Mouse (Mus musculus) hindbrain, embryonic 16.5 days (tissue): Measurements from ENCODE around the gene Cdk15. TPM values are rescaled to one million over a fixed set of nuclear protein-coding genes. Genes with fewer than 3 reads are reported as not detected.

Experiments used
- ATAC-seq: fragments of 200-750 bp; cut with Nextera tagmentation; 2 replicates; pipeline ENCODE4 v1.8.0; 2017; ENCODE audit warnings: moderate TSS enrichment, moderate library complexity
- H3K27ac ChIP-seq: fragments of 300-500 bp; sonication (generic); 2 replicates; pipeline ENCODE4 v1.5.1; 2014; ENCODE audit warnings: low read depth, mild to moderate bottlenecking, control low read depth, low read length, moderate library complexity
- H3K27me3 ChIP-seq: fragments of 300-500 bp; sonication (generic); replicated peaks from 2 replicates; pipeline ENCODE4 v1.6.1; 2014; ENCODE audit warnings: low read length; ENCODE audit not compliant: control insufficient read depth, insufficient read depth
- H3K36me3 ChIP-seq: fragments of 300-500 bp; sonication (generic); 2 replicates; pipeline ENCODE4 v1.6.1; 2014; ENCODE audit warnings: mild to moderate bottlenecking, low read length, moderate library complexity, mixed read lengths; ENCODE audit not compliant: control insufficient read depth, insufficient read depth
- H3K4me1 ChIP-seq: fragments of 300-500 bp; sonication (generic); 2 replicates; pipeline ENCODE4 v1.6.1; 2014; ENCODE audit warnings: low read depth, low read length; ENCODE audit not compliant: control insufficient read depth, insufficient read depth
- H3K4me2 ChIP-seq: fragments of 300-500 bp; sonication (generic); 2 replicates; pipeline ENCODE4 v1.6.1; 2014; ENCODE audit warnings: mild to moderate bottlenecking, low read length, control low read depth, moderate library complexity
- H3K4me3 ChIP-seq: fragments of 300-500 bp; sonication (generic); 2 replicates; pipeline ENCODE4 v1.5.1; 2014; ENCODE audit warnings: mild to moderate bottlenecking, low read length, control low read depth, moderate library complexity
- H3K9ac ChIP-seq: fragments of 300-500 bp; sonication (generic); 2 replicates; pipeline ENCODE4 v1.6.1; 2014; ENCODE audit warnings: low read depth, mild to moderate bottlenecking, control low read depth, low read length, moderate library complexity
- H3K9me3 ChIP-seq: fragments of 300-500 bp; sonication (generic); 2 replicates; pipeline ENCODE4 v1.6.1; 2014; ENCODE audit warnings: mild to moderate bottlenecking, low read length, moderate library complexity; ENCODE audit not compliant: control insufficient read depth
- WGBS: fragments of 180-500 bp; shearing (Covaris S2); extraction: QIAGEN DNeasy Blood & Tissue Kit; methylation state at CpG from one replicate; pipeline ENCODE4 v1.1.7; 2014; 5-methylcytosine and 5-hydroxymethylcytosine counted together
- polyA plus RNA-seq: library from polyadenylated mRNA; unstranded; fragments of >200 nt; fragmentation: Nextera tagmentation; extraction: Ambion mirVana; gene quantifications from 2 replicates; pipeline ENCODE4 v1.2.1, GENCODE M21; 2015

Cdk15 gene
- polyA plus RNA-seq, 1 experiment from 2014 or later, result 2.0 TPM

- no peaks in the 10 kb centered on the region for H3K9me3 ChIP-seq
- no peaks in the 10 kb centered on the region for H3K4me1 ChIP-seq
- no peak overlapping the region for H3K27ac ChIP-seq
- WGBS, result 83% methylated on average over 7 of the region's 7 CpGs
- H3K4me3 ChIP-seq, result no peak overlapping the region
- no peaks in the 10 kb centered on the region for H3K36me3 ChIP-seq
- no peak overlapping the region for H3K9ac ChIP-seq
- no peaks in the 10 kb centered on the region for H3K27me3 ChIP-seq
- no peak for ATAC-seq
- H3K4me2 ChIP-seq, result no peak overlapping the region
These were observed 28.2 kb upstream of the Cdk15 start for GRCm38 (mm10) chr1:59228552-59228951.

- 41% methylated on average over 4 of the region's 4 CpGs for WGBS
These were observed 27.5 kb upstream of the Cdk15 start for GRCm38 (mm10) chr1:59229187-59229586.

GRCm38 (mm10) chr1:59236856-59237441, 19.8 kb upstream of the Cdk15 start, which contains the start of gene Als2:
Als2 (minus strand) TSS chr1:59237231.
- Histone ChIP-seq H3K4me2 (peak within 1 kb of the TSS; percentile 67), H3K9ac (peak within 1 kb of the TSS; percentile 91), H3K9me3 (no peaks in the 10 kb centered on the region), H3K36me3 (no peaks in the 10 kb centered on the region), H3K4me3 (peak within 1 kb of the TSS; percentile 86), H3K4me1 (peaks cover 9% of the 10 kb centered on the region; the same call in 1 of the 2 replicates), H3K27ac (peak within 1 kb of the TSS; percentile 89), H3K27me3 (no peaks in the 10 kb centered on the region)
- ATAC-seq, result peak; percentile 97
- WGBS, result 1% methylated on average over 23 of the region's 58 CpGs

More at GRCm38 (mm10) chr1:59229187-59229586, 27.5 kb upstream of the Cdk15 start:
- Histone ChIP-seq H3K4me1 (no peaks in the 10 kb centered on the region), H3K27me3 (no peaks in the 10 kb centered on the region), H3K9ac (no peak overlapping the region), H3K4me3 (no peak overlapping the region), H3K9me3 (no peaks in the 10 kb centered on the region), H3K27ac (no peak overlapping the region), H3K4me2 (no peak overlapping the region), H3K36me3 (no peaks in the 10 kb centered on the region)
- no peak for ATAC-seq

GRCm38 (mm10) chr1:59237614-59238211, 19.0 kb upstream of the Cdk15 start:
- H3K9ac ChIP-seq, result peak overlapping the region; percentile 54
- WGBS, result under 1% methylated on average over 19 of the region's 19 CpGs
- peak overlapping the region; percentile 58 for H3K27ac ChIP-seq
- H3K9me3 ChIP-seq, result no peaks in the 10 kb centered on the region
- peak; percentile 50 for ATAC-seq
- H3K4me1 ChIP-seq, result peaks cover 9% of the 10 kb centered on the region; the same call in 1 of the 2 replicates
- H3K27me3 ChIP-seq, result no peaks in the 10 kb centered on the region
- peak overlapping the region; percentile 67 for H3K4me2 ChIP-seq
- H3K4me3 ChIP-seq, result peak overlapping the region; percentile 86
- no peaks in the 10 kb centered on the region for H3K36me3 ChIP-seq

GRCm38 (mm10) chr1:59243770-59244169, 12.9 kb upstream of the Cdk15 start:
- H3K27ac ChIP-seq, result no peak overlapping the region
- WGBS, result 61% methylated on average over 2 of the region's 2 CpGs
- no peak for ATAC-seq

GRCm38 (mm10) chr1:59247602-59248001, 9.1 kb upstream of the Cdk15 start:
- peak; percentile 61 for ATAC-seq
- Histone ChIP-seq H3K27me3 (no peaks in the 10 kb centered on the region), H3K4me2 (no peak overlapping the region), H3K9ac (no peak overlapping the region), H3K9me3 (no peaks in the 10 kb centered on the region), H3K27ac (no peak overlapping the region), H3K4me3 (no peak overlapping the region), H3K36me3 (no peaks in the 10 kb centered on the region), H3K4me1 (no peaks in the 10 kb centered on the region)
- 4% methylated on average over 9 of the region's 9 CpGs for WGBS

More at GRCm38 (mm10) chr1:59243770-59244169, 12.9 kb upstream of the Cdk15 start:
- Histone ChIP-seq H3K27me3 (no peaks in the 10 kb centered on the region), H3K4me3 (no peak overlapping the region), H3K4me2 (no peak overlapping the region), H3K4me1 (no peaks in the 10 kb centered on the region), H3K9ac (no peak overlapping the region), H3K36me3 (no peaks in the 10 kb centered on the region), H3K9me3 (no peaks in the 10 kb centered on the region)

GRCm38 (mm10) chr1:59252762-59253161, 3.9 kb upstream of the Cdk15 start:
- no peaks in the 10 kb centered on the region for H3K9me3 ChIP-seq
- no peak overlapping the region; the same call in 1 of the 2 replicates for H3K9ac ChIP-seq
- peak overlapping the region; percentile 36 for H3K4me3 ChIP-seq
- WGBS, result 6% methylated on average over 7 of the region's 7 CpGs
- peak; percentile 78 for ATAC-seq
- H3K4me1 ChIP-seq, result peaks cover 7% of the 10 kb centered on the region
- no peaks in the 10 kb centered on the region for H3K36me3 ChIP-seq
- H3K27me3 ChIP-seq, result no peaks in the 10 kb centered on the region
- no peak overlapping the region for H3K27ac ChIP-seq
- peak overlapping the region; percentile 67 for H3K4me2 ChIP-seq

- Histone ChIP-seq H3K4me1 (peaks cover 7% of the 10 kb centered on the region), H3K27ac (no peak overlapping the region), H3K9me3 (no peaks in the 10 kb centered on the region), H3K4me2 (peak overlapping the region; percentile 67), H3K9ac (peak overlapping the region; percentile 57), H3K4me3 (peak overlapping the region; percentile 36), H3K36me3 (no peaks in the 10 kb centered on the region), H3K27me3 (no peaks in the 10 kb centered on the region)
- peak; percentile 59 for ATAC-seq
- WGBS, result 1% methylated on average over 16 of the region's 18 CpGs
These were observed 3.3 kb upstream of the Cdk15 start for GRCm38 (mm10) chr1:59253301-59253909.

GRCm38 (mm10) chr1:59257736-59258135, 1.0 kb downstream of the Cdk15 start:
- ATAC-seq, result no peak
- Histone ChIP-seq H3K27ac (no peak overlapping the region), H3K9me3 (no peaks in the 10 kb centered on the region), H3K36me3 (no peaks in the 10 kb centered on the region), H3K4me2 (no peak overlapping the region), H3K27me3 (no peaks in the 10 kb centered on the region), H3K4me3 (no peak overlapping the region), H3K4me1 (peaks cover 7% of the 10 kb centered on the region), H3K9ac (no peak overlapping the region; the same call in 1 of the 2 replicates)
- WGBS, result 14% methylated on average over 3 of the region's 3 CpGs
